Mouse (Mus musculus) lung, postnatal 0 days (tissue): Measurements from ENCODE around the gene Cic.

Source experiments
- CTCF ChIP-seq: IDR thresholded peaks from 2 replicates; pipeline ENCODE4 v1.5.1; 2016; ENCODE audit warnings: antibody characterized with exemption, mild to moderate bottlenecking
- EP300 ChIP-seq: IDR thresholded peaks from 2 replicates; pipeline ENCODE4 v1.6.1; 2016; ENCODE audit warnings: antibody characterized with exemption, mild to moderate bottlenecking, control low read depth

GRCm38 (mm10) chr7:25270652-25271633 lies 3.4 kb downstream of the Cic start:
- TF ChIP-seq CTCF, result no peak
- TF ChIP-seq EP300, result no peak
